Mouse (Mus musculus) megakaryocyte, adult 5-6 weeks (primary cell): ENCODE data around the gene Olfr718-ps1. TPM values are rescaled to one million over a fixed set of nuclear protein-coding genes. Genes with fewer than 3 reads are reported as not detected.

Experiments
- ATAC-seq: 2 replicates; pipeline ENCODE4 v1.8.0; 2016; ENCODE audit warnings: mild to moderate bottlenecking, inconsistent platforms; ENCODE audit not compliant: poor library complexity, severe bottlenecking
- total RNA-seq, 2 experiments: library from RNA; stranded (forward) in 1 of 2; stranded (reverse) in 1 of 2; fragments of 153-499, 151-499 nt in 1 of 2; fragments of 221-1000, 200-1000 nt in 1 of 2; gene quantifications; 2 replicates each; pipeline versions ENCODE4 v1.2.3 to v1.2.4; 2015 to 2017

The Olfr718-ps1 gene
- total RNA-seq, 2 experiments from 2014 or later, result not detected

GRCm38 (mm10) chr5:143130342-143130741, 17.0 kb downstream of the Olfr718-ps1 start:
- peak; percentile 63 for ATAC-seq

- no peak for ATAC-seq
Observed at GRCm38 (mm10) chr5:143129101-143129500, 18.3 kb downstream of the Olfr718-ps1 start.

GRCm38 (mm10) chr5:143127837-143128236, 19.5 kb downstream of the Olfr718-ps1 start:
- no peak for ATAC-seq

- ATAC-seq, result no peak
Observed at GRCm38 (mm10) chr5:143126908-143127307, 20.5 kb downstream of the Olfr718-ps1 start.

- no peak for ATAC-seq
Observed at GRCm38 (mm10) chr5:143126089-143126488, 21.3 kb downstream of the Olfr718-ps1 start.

- no peak for ATAC-seq
Observed at GRCm38 (mm10) chr5:143125601-143126000, 21.8 kb downstream of the Olfr718-ps1 start.

- ATAC-seq, result no peak
Observed at GRCm38 (mm10) chr5:143124805-143125378, 22.5 kb downstream of the Olfr718-ps1 start.

GRCm38 (mm10) chr5:143122673-143123072, 24.7 kb downstream of the Olfr718-ps1 start:
- ATAC-seq, result no peak

- peak; percentile 94 for ATAC-seq
Observed at GRCm38 (mm10) chr5:143122125-143122524, 25.3 kb downstream of the Olfr718-ps1 start.

GRCm38 (mm10) chr5:143112281-143113246, 34.8 kb downstream of the Olfr718-ps1 start, which contains the start of gene Rnf216:
Rnf216 (minus strand) TSS chr5:143112994.
- peak; percentile 99 for ATAC-seq

- no peak for ATAC-seq
Observed at GRCm38 (mm10) chr5:143106842-143107241, 40.5 kb downstream of the Olfr718-ps1 start.

GRCm38 (mm10) chr5:143103231-143103630, 44.1 kb downstream of the Olfr718-ps1 start:
- ATAC-seq, result no peak

- no peak for ATAC-seq
Observed at GRCm38 (mm10) chr5:143101626-143102025, 45.8 kb downstream of the Olfr718-ps1 start.

GRCm38 (mm10) chr5:143095256-143095655, 52.1 kb downstream of the Olfr718-ps1 start:
- ATAC-seq, result no peak

GRCm38 (mm10) chr5:143092891-143093290, 54.5 kb downstream of the Olfr718-ps1 start:
- ATAC-seq, result no peak

- ATAC-seq, result peak; percentile 49; the same call in 1 of the 2 replicates
Observed at GRCm38 (mm10) chr5:143084898-143085297, 62.5 kb downstream of the Olfr718-ps1 start.

Other genes with a start within 250 kb of the Olfr718-ps1 start
- gene Actb, start 240.8 kb downstream of the Olfr718-ps1 start, total RNA-seq (2015), result 15,428 and 15,938 TPM in 2 replicates
- 7,091 and 10,908 TPM in 2 replicates for gene Actb, start 240.8 kb downstream of the Olfr718-ps1 start, total RNA-seq (2017)
- gene Fscn1, start 187.2 kb downstream of the Olfr718-ps1 start, total RNA-seq (2015), result not detected in 2 replicates
- 0.08 and 0.11 TPM in 2 replicates for gene Fscn1, start 187.2 kb downstream of the Olfr718-ps1 start, total RNA-seq (2017)
- 37.2 and 44.1 TPM in 2 replicates for gene Rnf216, start 34.6 kb downstream of the Olfr718-ps1 start, total RNA-seq (2015)
- 38.1 and 57.9 TPM in 2 replicates for gene Rnf216, start 34.6 kb downstream of the Olfr718-ps1 start, total RNA-seq (2017)
- 3.8 and 5.1 TPM in 2 replicates for gene Rbak, start 33.2 kb upstream of the Olfr718-ps1 start, total RNA-seq (2015)
- 6.6 and 8.7 TPM in 2 replicates for gene Rbak, start 33.2 kb upstream of the Olfr718-ps1 start, total RNA-seq (2017)
- gene Spdye4b, start 33.4 kb upstream of the Olfr718-ps1 start, total RNA-seq (2015), result not detected in 2 replicates
- not detected in 2 replicates for gene Spdye4b, start 33.4 kb upstream of the Olfr718-ps1 start, total RNA-seq (2017)
- not detected in 2 replicates for gene Spdye4a, start 79.3 kb upstream of the Olfr718-ps1 start, total RNA-seq (2015)
- not detected in 2 replicates for gene Spdye4a, start 79.3 kb upstream of the Olfr718-ps1 start, total RNA-seq (2017)
- gene Zfp12, start 87.6 kb upstream of the Olfr718-ps1 start, total RNA-seq (2015), result 1.5 and 3.1 TPM in 2 replicates
- 6.4 and 6.7 TPM in 2 replicates for gene Zfp12, start 87.6 kb upstream of the Olfr718-ps1 start, total RNA-seq (2017)
- gene Zfp316, start 122.4 kb upstream of the Olfr718-ps1 start, total RNA-seq (2015), result 0.32 and 0.47 TPM in 2 replicates
- gene Zfp316, start 122.4 kb upstream of the Olfr718-ps1 start, total RNA-seq (2017), result 1.2 and 1.4 TPM in 2 replicates
- gene Zfp853, start 146.0 kb upstream of the Olfr718-ps1 start, total RNA-seq (2015), result 0.09 TPM in 1 of 2 replicates, not detected in the other
- not detected in 2 replicates for gene Zfp853, start 146.0 kb upstream of the Olfr718-ps1 start, total RNA-seq (2017)
- 22.4 TPM in 2 replicates for gene E130309D02Rik, start 167.8 kb upstream of the Olfr718-ps1 start, total RNA-seq (2015)
- gene E130309D02Rik, start 167.8 kb upstream of the Olfr718-ps1 start, total RNA-seq (2017), result 10.2 and 13.7 TPM in 2 replicates
- 48.5 and 55.0 TPM in 2 replicates for gene Zdhhc4, start 181.7 kb upstream of the Olfr718-ps1 start, total RNA-seq (2015)
- 22.3 and 24.6 TPM in 2 replicates for gene Zdhhc4, start 181.7 kb upstream of the Olfr718-ps1 start, total RNA-seq (2017)
- gene Grid2ip, start 209.8 kb upstream of the Olfr718-ps1 start, total RNA-seq (2015), result not detected in 2 replicates
- gene Grid2ip, start 209.8 kb upstream of the Olfr718-ps1 start, total RNA-seq (2017), result not detected in 2 replicates